Mouse (Mus musculus): ENCODE data around the gene Fcer2a. TPM values are rescaled to one million over a fixed set of nuclear protein-coding genes. Genes with fewer than 3 reads are reported as not detected.

Gene Fcer2a
- polyA plus RNA-seq (2015; fragmentation: Nextera tagmentation; extraction: Ambion mirVana) = 0.05 and 0.06 TPM in 2 replicates

DNA sequence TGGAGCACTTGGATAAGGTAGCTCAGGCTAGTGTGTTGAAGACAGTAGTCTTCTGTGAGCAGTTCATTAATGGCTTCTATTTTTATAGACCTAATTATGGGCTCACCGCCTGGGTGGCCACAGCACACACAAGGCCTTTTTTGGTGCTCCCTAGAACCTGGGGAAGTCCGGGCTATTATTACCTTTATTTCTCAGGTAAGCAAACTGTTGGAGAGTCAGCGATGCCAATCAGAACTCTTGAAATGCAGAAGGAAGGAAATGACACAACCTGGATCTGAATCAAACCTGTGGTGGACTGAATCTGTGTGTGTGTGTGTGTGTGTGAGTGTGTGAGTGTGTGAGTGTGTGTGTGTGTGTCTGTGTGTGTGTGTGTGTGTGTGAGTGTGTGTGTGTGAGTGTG is at the start of gene Fcer2a:
Fcer2a (minus strand) TSS at position 55 of the 400 bp plus-strand sequence.
- ATAC-seq (no peak), DNase-seq (no peak)
- WGBS (ENCODE audit: insufficient replicate concordance) = 74% methylated on average over 3 of the region's 3 CpGs
- no peak for TF ChIP-seq EP300 (IDR thresholded peaks at IDR 0.05; ENCODE audit: low read depth)
- no peak for TF ChIP-seq CTCF (IDR thresholded peaks at IDR 0.05; ENCODE audit: low read depth)
- H3K4me1 ChIP-seq (ENCODE audit: insufficient read depth) = no peaks in the 10 kb centered on the region
- H3K4me2 ChIP-seq (ENCODE audit: low read depth, low read length) = no peak within 1 kb of the TSS
- no peak within 1 kb of the TSS for H3K9ac ChIP-seq (replicated peaks)
- no peak within 1 kb of the TSS for H3K27ac ChIP-seq (ENCODE audit: low read depth)
- no peaks in the 10 kb centered on the region for H3K9me3 ChIP-seq (ENCODE audit: low read length)
- no peak within 1 kb of the TSS for H3K4me3 ChIP-seq (ENCODE audit: low read depth, low read length)
- no peaks in the 10 kb centered on the region for H3K27me3 ChIP-seq (ENCODE audit: insufficient read depth, low read length)
- H3K36me3 ChIP-seq (replicated peaks; ENCODE audit: insufficient read depth, low read length) = no peaks in the 10 kb centered on the region

DNA sequence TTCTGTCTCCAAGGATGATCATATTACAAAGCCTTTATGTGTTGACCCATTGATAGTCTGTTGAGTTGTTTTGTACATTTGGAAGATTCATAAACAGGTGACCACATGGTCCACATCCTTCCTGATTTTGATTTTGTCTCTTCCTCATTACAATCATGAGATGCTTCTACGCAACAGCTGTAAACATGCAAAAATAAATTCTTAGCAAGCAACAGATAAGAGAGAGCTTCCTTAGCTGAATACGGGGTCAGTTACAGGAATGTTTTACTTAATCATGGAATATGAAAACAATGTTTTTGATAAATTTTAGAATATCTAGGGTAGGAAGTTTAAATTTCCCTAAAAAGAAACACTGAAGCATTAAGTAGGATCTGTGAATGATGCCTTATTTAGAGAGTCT is 43.0 kb upstream of the Fcer2a start:
- TF ChIP-seq EP300 (IDR thresholded peaks at IDR 0.05; ENCODE audit: low read depth) (peak; percentile 81), CTCF (IDR thresholded peaks at IDR 0.05; ENCODE audit: low read depth) (no peak)
- Histone ChIP-seq H3K4me3 (ENCODE audit: low read depth, low read length) (no peak overlapping the region), H3K4me2 (ENCODE audit: low read depth, low read length) (no peak overlapping the region), H3K36me3 (replicated peaks; ENCODE audit: insufficient read depth, low read length) (no peaks in the 10 kb centered on the region), H3K27ac (ENCODE audit: low read depth) (no peak overlapping the region), H3K9ac (replicated peaks) (no peak overlapping the region), H3K4me1 (ENCODE audit: insufficient read depth) (no peaks in the 10 kb centered on the region), H3K27me3 (ENCODE audit: insufficient read depth, low read length) (no peaks in the 10 kb centered on the region), H3K9me3 (ENCODE audit: low read length) (no peaks in the 10 kb centered on the region)
- ATAC-seq (peak; percentile 36; the same call in 1 of the 2 replicates), DNase-seq (no peak)
- WGBS (ENCODE audit: insufficient replicate concordance) = 61% methylated on average over 2 of the region's 2 CpGs

DNA sequence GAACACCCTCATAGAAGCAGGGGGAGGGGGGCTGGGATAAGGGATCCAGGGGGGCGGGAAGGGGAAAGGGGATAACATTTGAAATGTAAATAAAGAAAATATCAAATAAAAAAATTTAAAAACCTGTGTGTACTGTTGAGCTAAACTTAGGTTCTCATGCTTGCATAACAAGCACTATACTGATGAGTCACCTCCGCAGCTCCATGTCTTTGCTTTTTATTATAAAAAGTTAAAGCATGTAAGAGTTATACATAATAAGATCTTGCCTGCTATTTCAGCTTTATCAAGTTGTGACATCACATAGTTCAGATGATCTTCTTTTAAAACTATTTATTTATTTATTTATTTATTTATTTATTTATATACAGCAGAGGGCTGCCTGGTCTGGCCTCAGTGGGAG is 41.6 kb upstream of the Fcer2a start:
- H3K27ac ChIP-seq (ENCODE audit: low read depth) = no peak overlapping the region
- H3K4me2 ChIP-seq (ENCODE audit: low read depth, low read length) = no peak overlapping the region
- no peaks in the 10 kb centered on the region for H3K9me3 ChIP-seq (ENCODE audit: low read length)
- TF ChIP-seq EP300 (IDR thresholded peaks at IDR 0.05; ENCODE audit: low read depth) (no peak), CTCF (IDR thresholded peaks at IDR 0.05; ENCODE audit: low read depth) (no peak)
- no peak for ATAC-seq
- no peaks in the 10 kb centered on the region for H3K27me3 ChIP-seq (ENCODE audit: insufficient read depth, low read length)
- no peak for DNase-seq
- H3K36me3 ChIP-seq (replicated peaks; ENCODE audit: insufficient read depth, low read length) = no peaks in the 10 kb centered on the region
- no peak overlapping the region for H3K4me3 ChIP-seq (ENCODE audit: low read depth, low read length)
- H3K9ac ChIP-seq (replicated peaks) = no peak overlapping the region
- WGBS (ENCODE audit: insufficient replicate concordance) = 82% methylated on average over 2 of the region's 2 CpGs
- no peaks in the 10 kb centered on the region for H3K4me1 ChIP-seq (ENCODE audit: insufficient read depth)

DNA sequence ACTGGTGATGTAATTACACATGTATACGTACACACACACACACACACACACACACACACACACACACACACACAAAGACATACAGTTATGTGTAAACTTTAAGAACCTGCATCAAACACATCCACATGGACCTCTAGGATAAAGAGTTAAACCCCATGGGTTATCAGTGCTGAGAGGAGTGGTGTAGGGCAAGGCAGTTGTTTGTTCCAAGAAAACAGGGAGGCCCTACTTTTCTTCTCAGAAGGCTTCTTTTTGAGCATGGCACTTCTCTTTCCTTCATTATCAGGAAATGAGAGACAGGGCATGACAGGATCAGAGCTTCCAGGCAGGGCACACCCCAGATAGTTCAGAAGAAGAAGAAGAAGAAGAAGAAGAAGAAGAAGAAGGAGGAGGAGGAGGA is 40.1 kb upstream of the Fcer2a start:
- no peaks in the 10 kb centered on the region for H3K9me3 ChIP-seq (ENCODE audit: low read length)
- H3K27me3 ChIP-seq (ENCODE audit: insufficient read depth, low read length) = no peaks in the 10 kb centered on the region
- TF ChIP-seq EP300 (IDR thresholded peaks at IDR 0.05; ENCODE audit: low read depth) = peak; percentile 60; the same call in 1 of the 2 replicates
- no peak for TF ChIP-seq CTCF (IDR thresholded peaks at IDR 0.05; ENCODE audit: low read depth)
- no peaks in the 10 kb centered on the region for H3K36me3 ChIP-seq (replicated peaks; ENCODE audit: insufficient read depth, low read length)
- ATAC-seq (peak; percentile 86), DNase-seq (no peak)
- H3K4me2 ChIP-seq (ENCODE audit: low read depth, low read length) = no peak overlapping the region
- H3K9ac ChIP-seq (replicated peaks) = no peak overlapping the region
- no peaks in the 10 kb centered on the region for H3K4me1 ChIP-seq (ENCODE audit: insufficient read depth)
- H3K4me3 ChIP-seq (ENCODE audit: low read depth, low read length) = no peak overlapping the region
- WGBS (ENCODE audit: insufficient replicate concordance) = 33% methylated on average over 1 of the region's 1 CpGs
- no peak overlapping the region for H3K27ac ChIP-seq (ENCODE audit: low read depth)

DNA sequence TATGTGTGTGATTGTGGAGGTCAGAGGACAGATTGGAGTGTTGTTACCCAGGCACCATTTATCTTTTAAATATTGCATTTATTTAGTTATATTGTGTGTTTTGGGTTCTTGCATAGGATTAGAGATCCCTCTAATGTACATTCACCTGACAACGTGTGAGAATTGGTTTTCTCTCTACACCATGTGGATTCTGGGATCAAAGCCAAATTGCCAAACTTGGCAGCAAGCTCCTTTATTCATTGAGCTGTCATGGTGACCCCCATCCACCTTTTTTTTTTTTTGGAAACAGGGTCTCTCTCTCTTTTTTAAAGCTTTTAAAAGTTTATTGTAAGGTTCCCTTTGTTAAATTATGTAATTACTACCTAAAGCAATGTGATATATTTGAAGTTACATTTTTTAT is 27.1 kb upstream of the Fcer2a start:
- no peak for ATAC-seq
- TF ChIP-seq CTCF (IDR thresholded peaks at IDR 0.05; ENCODE audit: low read depth) (no peak), EP300 (IDR thresholded peaks at IDR 0.05; ENCODE audit: low read depth) (no peak)
- Histone ChIP-seq H3K27ac (ENCODE audit: low read depth) (no peak overlapping the region), H3K4me1 (ENCODE audit: insufficient read depth) (no peaks in the 10 kb centered on the region), H3K4me2 (ENCODE audit: low read depth, low read length) (no peak overlapping the region), H3K9ac (replicated peaks) (no peak overlapping the region), H3K9me3 (ENCODE audit: low read length) (no peaks in the 10 kb centered on the region), H3K36me3 (replicated peaks; ENCODE audit: insufficient read depth, low read length) (no peaks in the 10 kb centered on the region), H3K4me3 (ENCODE audit: low read depth, low read length) (no peak overlapping the region), H3K27me3 (ENCODE audit: insufficient read depth, low read length) (no peaks in the 10 kb centered on the region)
- DNase-seq = no peak
- WGBS (ENCODE audit: insufficient replicate concordance) = 51% methylated on average over 1 of the region's 1 CpGs

DNA sequence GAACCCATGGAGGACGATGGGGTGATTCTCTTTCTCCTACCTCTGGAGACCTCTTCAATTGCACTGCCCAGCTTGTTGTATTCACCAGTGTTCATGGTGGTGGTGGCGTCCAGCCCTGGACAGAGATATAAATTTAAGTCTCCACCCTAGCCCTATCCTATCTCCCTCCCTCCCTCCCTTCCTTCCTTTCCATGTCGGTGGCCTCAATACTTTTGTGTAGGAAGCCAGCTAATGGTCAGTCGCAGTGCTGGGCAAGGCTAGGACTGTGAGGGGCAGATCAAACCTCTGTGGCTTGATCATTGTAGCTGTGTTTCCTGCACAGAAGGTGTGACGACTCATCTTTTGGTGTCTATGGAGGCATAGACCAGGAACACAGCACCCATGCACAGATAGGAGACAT is 26.6 kb upstream of the Fcer2a start, which contains the start of gene Clec4g:
Clec4g (minus strand) TSS at position 101 of the 400 bp plus-strand sequence.
- no peak within 1 kb of the TSS for H3K4me3 ChIP-seq (ENCODE audit: low read depth, low read length)
- no peaks in the 10 kb centered on the region for H3K36me3 ChIP-seq (replicated peaks; ENCODE audit: insufficient read depth, low read length)
- no peak for ATAC-seq

DNA sequence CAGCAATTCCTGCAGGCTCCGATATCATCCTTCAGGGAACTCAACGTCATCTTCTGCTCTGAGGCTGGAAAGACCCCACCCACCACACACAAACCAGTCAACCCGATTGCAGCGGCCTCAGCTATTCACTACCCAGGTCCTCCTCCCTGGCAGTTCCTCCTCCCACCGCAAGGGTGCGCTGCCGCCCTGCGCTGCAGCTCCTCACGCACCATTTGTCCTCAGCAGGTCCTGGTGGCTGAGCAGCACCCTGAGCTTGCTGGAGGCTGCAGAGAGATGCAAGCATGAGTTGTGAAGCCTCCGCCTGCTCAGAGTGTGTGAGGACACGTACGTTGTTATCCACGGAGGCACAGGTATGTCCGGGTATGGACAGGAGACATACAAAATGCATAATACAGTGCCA is 24.6 kb upstream of the Fcer2a start:
- WGBS (ENCODE audit: insufficient replicate concordance) = 14% methylated on average over 14 of the region's 14 CpGs
- H3K4me1 ChIP-seq (ENCODE audit: insufficient read depth) = no peaks in the 10 kb centered on the region
- H3K27me3 ChIP-seq (ENCODE audit: insufficient read depth, low read length) = no peaks in the 10 kb centered on the region
- no peak overlapping the region for H3K4me3 ChIP-seq (ENCODE audit: low read depth, low read length)
- ATAC-seq (peak; percentile 74), DNase-seq (peak; percentile 80)
- no peak overlapping the region for H3K4me2 ChIP-seq (ENCODE audit: low read depth, low read length)
- TF ChIP-seq CTCF (IDR thresholded peaks at IDR 0.05; ENCODE audit: low read depth) (peak; percentile 99), EP300 (IDR thresholded peaks at IDR 0.05; ENCODE audit: low read depth) (no peak)
- no peak overlapping the region for H3K9ac ChIP-seq (replicated peaks)
- no peaks in the 10 kb centered on the region for H3K36me3 ChIP-seq (replicated peaks; ENCODE audit: insufficient read depth, low read length)
- H3K9me3 ChIP-seq (ENCODE audit: low read length) = no peaks in the 10 kb centered on the region
- H3K27ac ChIP-seq (ENCODE audit: low read depth) = no peak overlapping the region

More for the DNA sequence above, 26.6 kb upstream of the Fcer2a start, which contains the start of gene Clec4g:
- no peaks in the 10 kb centered on the region for H3K27me3 ChIP-seq (ENCODE audit: insufficient read depth, low read length)
- H3K4me2 ChIP-seq (ENCODE audit: low read depth, low read length) = no peak within 1 kb of the TSS
- H3K9me3 ChIP-seq (ENCODE audit: low read length) = no peaks in the 10 kb centered on the region
- DNase-seq = no peak
- no peaks in the 10 kb centered on the region for H3K4me1 ChIP-seq (ENCODE audit: insufficient read depth)
- TF ChIP-seq EP300 (IDR thresholded peaks at IDR 0.05; ENCODE audit: low read depth) = no peak
- no peak for TF ChIP-seq CTCF (IDR thresholded peaks at IDR 0.05; ENCODE audit: low read depth)
- no peak within 1 kb of the TSS; the same call in 1 of the 2 replicates for H3K27ac ChIP-seq (ENCODE audit: low read depth)
- WGBS (ENCODE audit: insufficient replicate concordance) = 54% methylated on average over 5 of the region's 5 CpGs
- no peak within 1 kb of the TSS for H3K9ac ChIP-seq (replicated peaks)

Data from liver, postnatal 0 days (tissue).